Mouse (Mus musculus) thymus, adult 2 months (tissue): ENCODE data around the gene Sppl2a. TPM values are rescaled to one million over a fixed set of nuclear protein-coding genes. Genes with fewer than 3 reads are reported as not detected.
"Not testable (repeated sequence)": the region's sequence is repeated elsewhere in the genome, so short reads cannot be mapped to it uniquely, and the experiment has no call there.

ENCODE experiments used
- DNase-seq: peaks from one replicate; pipeline ENCODE4 v3.0.0; 2021
- H3K27ac ChIP-seq: fragments of 200-500 bp; 2 replicates; pipeline ENCODE4 v1.5.1; 2012; ENCODE audit warnings: low read length, control low read depth; ENCODE audit not compliant: control insufficient read depth, insufficient read depth
- H3K27me3 ChIP-seq: fragments of 200-500 bp; 2 replicates; pipeline ENCODE4 v1.6.1; 2012; ENCODE audit warnings: mild to moderate bottlenecking, low read length, moderate library complexity, mixed read lengths; ENCODE audit not compliant: control insufficient read depth, insufficient read depth
- H3K36me3 ChIP-seq: fragments of 200-500 bp; 2 replicates; pipeline ENCODE4 v1.6.1; 2012; ENCODE audit warnings: mild to moderate bottlenecking, low read length, moderate library complexity; ENCODE audit not compliant: control insufficient read depth, insufficient read depth
- H3K4me1 ChIP-seq: fragments of 200-500 bp; replicated peaks from 2 replicates; pipeline ENCODE4 v1.6.1; 2012; ENCODE audit warnings: low read length; ENCODE audit not compliant: control insufficient read depth, insufficient read depth
- H3K4me3 ChIP-seq: fragments of 200-500 bp; 2 replicates; pipeline ENCODE4 v1.5.1; 2012; ENCODE audit warnings: mild to moderate bottlenecking, low read length, control low read depth, moderate library complexity; ENCODE audit not compliant: control insufficient read depth, insufficient read depth
- CTCF ChIP-seq: fragments of 200-500 bp; IDR thresholded peaks from 2 replicates; pipeline ENCODE4 v1.5.1; 2012; ENCODE audit warnings: mild to moderate bottlenecking, control low read depth, low read length, moderate library complexity, borderline replicate concordance; ENCODE audit not compliant: control insufficient read depth, poor library complexity, insufficient read depth; ENCODE audit errors: extremely low read depth
- POLR2A ChIP-seq: fragments of 200-500 bp; IDR thresholded peaks from 2 replicates; pipeline ENCODE4 v1.6.1; 2012; ENCODE audit warnings: mild to moderate bottlenecking, low read length, control low read depth, moderate library complexity; ENCODE audit not compliant: control insufficient read depth, poor library complexity, insufficient read depth; ENCODE audit errors: extremely low read depth
- WGBS: fragments of 180-500 bp; shearing (Covaris S2); methylation state at CpG from one replicate; pipeline ENCODE4 v1.1.7; 2018; 5-methylcytosine and 5-hydroxymethylcytosine counted together
- polyA plus RNA-seq: library from polyadenylated mRNA; depleted of rRNA; stranded (reverse); fragments of >200 nt; gene quantifications from 2 replicates; pipeline ENCODE4 v1.2.3, GENCODE M21; 2012

The Sppl2a gene
- polyA plus RNA-seq, 1 experiment = 24.3 TPM

DNA sequence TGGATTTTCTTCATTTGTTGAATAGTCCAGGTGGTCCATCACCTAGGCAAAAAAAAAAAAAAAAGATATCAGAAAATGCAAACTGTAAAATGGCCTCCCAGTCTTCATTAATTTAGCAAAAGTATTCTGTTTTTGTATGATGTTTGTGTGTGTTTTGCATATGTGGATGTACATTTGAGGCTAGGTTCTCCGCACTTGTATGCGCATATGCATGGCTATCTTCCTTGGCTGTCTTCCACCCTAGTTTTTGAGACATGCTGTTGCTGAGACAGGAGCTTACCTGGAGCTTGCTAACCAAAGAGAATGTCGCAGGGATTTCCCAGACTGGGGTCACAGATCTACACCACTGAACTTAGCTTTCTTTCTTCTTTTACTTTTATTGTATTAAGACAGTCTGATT, 38.8 kb downstream of the Sppl2a start:
- 97% methylated on average over 3 of the region's 3 CpGs for WGBS
- peaks cover 11% of the 10 kb centered on the region; the same call in 1 of the 2 replicates for H3K36me3 ChIP-seq

GRCm38 (mm10) chr2:126892316-126892715, 40.7 kb downstream of the Sppl2a start:
- H3K36me3 ChIP-seq = peaks cover 8% of the 10 kb centered on the region; the same call in 1 of the 2 replicates
- H3K27ac ChIP-seq = no peak overlapping the region
- no peak for DNase-seq
- WGBS = 96% methylated on average over 7 of the region's 7 CpGs
- TF ChIP-seq POLR2A (no peak), CTCF (no peak)
- H3K4me1 ChIP-seq = no peaks in the 10 kb centered on the region
- H3K27me3 ChIP-seq = no peaks in the 10 kb centered on the region
- H3K4me3 ChIP-seq = no peak overlapping the region

More for the DNA sequence above, 38.8 kb downstream of the Sppl2a start:
- no peaks in the 10 kb centered on the region for H3K4me1 ChIP-seq
- H3K27ac ChIP-seq = no peak overlapping the region
- no peak overlapping the region for H3K4me3 ChIP-seq
- TF ChIP-seq CTCF (no peak), POLR2A (no peak)
- no peaks in the 10 kb centered on the region for H3K27me3 ChIP-seq
- no peak for DNase-seq

DNA sequence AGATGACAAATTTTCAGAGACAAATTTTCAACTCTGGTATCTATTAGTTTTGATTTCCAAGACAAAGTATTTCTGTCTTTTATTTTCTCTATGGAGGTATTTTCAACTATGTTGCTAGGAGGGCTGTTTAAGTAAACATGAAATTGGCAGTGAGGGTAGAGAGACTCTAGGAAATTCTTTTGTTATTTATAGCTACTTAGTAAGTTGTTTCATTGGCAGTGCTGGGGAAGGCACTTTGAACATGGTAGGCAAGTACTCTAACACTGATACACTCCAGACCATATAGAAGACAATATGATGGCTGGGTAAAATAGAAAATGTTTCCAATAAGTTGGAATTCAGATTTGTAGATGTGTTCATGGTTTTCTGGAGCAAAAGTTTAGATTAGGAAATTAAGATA, 41.3 kb downstream of the Sppl2a start:
- Histone ChIP-seq H3K27ac (no peak overlapping the region), H3K4me1 (no peaks in the 10 kb centered on the region), H3K27me3 (no peaks in the 10 kb centered on the region), H3K36me3 (peaks cover 8% of the 10 kb centered on the region; the same call in 1 of the 2 replicates), H3K4me3 (no peak overlapping the region)
- no peak for DNase-seq
- TF ChIP-seq POLR2A (no peak), CTCF (no peak)

DNA sequence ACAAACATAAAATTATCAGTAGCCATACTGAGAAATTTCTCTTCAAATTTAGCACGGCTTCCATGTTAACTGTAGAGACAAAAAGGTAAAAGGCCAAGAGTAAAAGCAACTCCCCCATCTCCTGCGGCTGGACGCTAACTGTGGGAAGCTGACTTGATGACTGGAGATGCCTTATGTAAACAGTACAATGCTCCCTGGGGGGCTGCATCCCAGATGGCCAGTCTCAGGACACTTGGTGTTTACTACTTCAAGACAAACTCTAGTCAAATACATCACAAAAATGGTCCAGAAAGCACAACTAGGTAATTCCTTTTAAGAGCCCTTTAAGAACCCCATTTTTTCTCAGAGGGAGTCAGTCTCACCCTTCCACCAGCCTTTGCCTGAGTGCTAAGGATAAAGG, 45.9 kb downstream of the Sppl2a start:
- Histone ChIP-seq H3K27ac (no peak overlapping the region), H3K4me1 (no peaks in the 10 kb centered on the region), H3K27me3 (no peaks in the 10 kb centered on the region), H3K36me3 (no peaks in the 10 kb centered on the region), H3K4me3 (no peak overlapping the region)
- TF ChIP-seq POLR2A (no peak), CTCF (no peak)
- WGBS = 97% methylated on average over 3 of the region's 3 CpGs
- DNase-seq = no peak

- no peaks in the 10 kb centered on the region for H3K36me3 ChIP-seq
- H3K4me1 ChIP-seq = no peaks in the 10 kb centered on the region
- no peaks in the 10 kb centered on the region for H3K27me3 ChIP-seq
- TF ChIP-seq CTCF = no peak
- no peak for DNase-seq
- 81% methylated on average over 2 of the region's 2 CpGs for WGBS
- H3K4me3 ChIP-seq = no peak overlapping the region
- no peak overlapping the region for H3K27ac ChIP-seq
These were observed 47.2 kb downstream of the Sppl2a start for GRCm38 (mm10) chr2:126885871-126886270.

DNA sequence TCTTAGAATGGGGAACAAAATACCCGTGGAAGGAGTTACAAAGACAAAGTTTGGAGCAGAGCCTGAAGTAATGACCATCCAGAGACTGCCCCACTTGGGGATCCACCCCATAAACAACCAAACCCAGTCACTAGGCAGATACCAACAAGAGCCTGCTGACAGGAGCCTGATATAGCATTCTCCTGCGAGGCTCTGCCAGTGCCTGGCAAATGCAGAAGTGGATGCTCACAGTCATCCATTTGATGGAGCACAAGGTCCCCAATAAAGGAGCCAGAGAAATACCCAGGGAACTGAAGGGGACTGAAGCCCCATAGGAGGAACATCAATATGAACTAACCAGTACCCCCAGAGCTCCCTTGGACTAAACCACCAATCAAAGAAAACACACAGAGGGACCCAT, 50.3 kb downstream of the Sppl2a start:
- not testable (repeated sequence) for H3K4me1 ChIP-seq, H3K36me3 ChIP-seq, DNase-seq, H3K4me3 ChIP-seq, H3K27ac ChIP-seq, H3K27me3 ChIP-seq
- 70% methylated on average over 2 of the region's 2 CpGs for WGBS

DNA sequence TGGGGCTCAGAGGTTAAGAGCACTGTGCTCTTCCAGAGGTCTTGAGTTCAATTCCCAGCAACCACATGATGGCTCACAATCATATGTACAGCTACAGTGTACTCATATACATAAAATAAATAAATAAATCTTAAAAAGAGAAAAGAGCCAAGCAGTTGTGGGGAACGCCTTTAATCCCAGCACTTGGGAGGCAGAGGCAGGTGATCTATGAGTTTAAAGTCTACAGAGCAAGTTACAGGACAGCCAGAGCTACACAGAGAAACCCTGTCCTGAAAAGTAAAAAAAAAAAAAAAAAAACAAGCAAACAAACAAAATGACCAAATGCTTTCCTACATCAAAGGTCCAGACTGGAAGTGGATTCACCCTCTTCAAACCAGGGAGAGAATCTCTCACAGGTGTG, 55.0 kb downstream of the Sppl2a start:
- TF ChIP-seq POLR2A (no peak), CTCF (no peak)
- Histone ChIP-seq H3K36me3 (no peaks in the 10 kb centered on the region), H3K4me3 (no peak overlapping the region), H3K27me3 (no peaks in the 10 kb centered on the region), H3K4me1 (peaks cover 3% of the 10 kb centered on the region), H3K27ac (no peak overlapping the region)
- no peak for DNase-seq
- WGBS = 97% methylated on average over 1 of the region's 1 CpGs
